Mouse (Mus musculus): Measurements from ENCODE around the gene Foxk1.

Gene Foxk1

GRCm38 (mm10) chr5:142386784-142387680 lies 14.3 kb upstream of the Foxk1 start:
- no peak for DNase-seq (ENCODE audit: extremely low read depth, low read depth)

- no peak for DNase-seq (ENCODE audit: extremely low read depth, low read depth)
Measured at GRCm38 (mm10) chr5:142387716-142388115, 13.6 kb upstream of the Foxk1 start.

GRCm38 (mm10) chr5:142391691-142392090 lies 9.6 kb upstream of the Foxk1 start:
- DNase-seq (ENCODE audit: extremely low read depth, low read depth), result no peak

GRCm38 (mm10) chr5:142394602-142395252 lies 6.6 kb upstream of the Foxk1 start:
- no peak for DNase-seq (ENCODE audit: extremely low read depth, low read depth)

GRCm38 (mm10) chr5:142395909-142396308 lies 5.4 kb upstream of the Foxk1 start:
- no peak for DNase-seq (ENCODE audit: extremely low read depth, low read depth)

- no peak for DNase-seq (ENCODE audit: extremely low read depth, low read depth)
Measured at GRCm38 (mm10) chr5:142400181-142400883, 965 bp upstream of the Foxk1 start.

- no peak for DNase-seq (ENCODE audit: extremely low read depth, low read depth)
Measured at GRCm38 (mm10) chr5:142401641-142402625, 636 bp downstream of the Foxk1 start.

DNA sequence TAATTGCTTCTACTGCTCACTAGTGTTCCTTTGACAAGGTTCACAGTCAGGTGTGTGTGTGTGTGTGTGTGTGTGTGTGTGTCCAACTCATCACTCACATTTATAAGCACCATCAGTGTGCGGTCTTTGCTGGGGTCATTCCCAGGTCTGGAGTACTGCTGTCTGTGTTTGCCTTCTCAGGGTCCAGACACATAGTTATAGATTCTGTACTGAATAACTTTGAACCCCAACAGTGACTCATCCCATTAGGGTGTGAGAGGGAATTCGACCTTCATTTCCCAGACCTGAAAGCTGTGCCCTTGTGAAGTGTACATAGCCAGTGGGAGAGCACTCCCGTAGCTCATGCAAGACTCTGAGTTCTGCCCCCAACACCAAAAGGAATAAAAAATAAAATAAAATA lies 2.4 kb downstream of the Foxk1 start:
- no peak for DNase-seq (ENCODE audit: extremely low read depth, low read depth)

DNA sequence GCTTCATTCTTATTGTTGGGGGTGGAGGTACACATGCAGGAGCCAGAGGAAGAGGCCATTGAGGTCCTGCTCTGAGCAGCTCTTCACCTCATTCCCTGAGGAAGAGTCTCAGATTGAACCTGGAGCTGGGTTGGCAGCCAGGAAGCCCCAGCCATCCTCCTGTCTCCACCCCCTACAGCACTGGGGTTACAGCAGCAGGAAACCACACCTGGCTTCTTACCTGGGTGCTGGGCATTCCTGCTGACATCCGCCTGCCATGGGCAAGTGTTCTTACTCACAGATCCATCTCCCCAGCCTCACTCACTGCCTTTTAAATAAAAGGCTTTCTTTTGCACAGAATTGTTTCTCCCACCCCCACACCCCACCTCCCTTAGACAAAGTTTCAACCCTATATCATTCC lies 3.0 kb downstream of the Foxk1 start:
- no peak for DNase-seq (ENCODE audit: extremely low read depth, low read depth)

GRCm38 (mm10) chr5:142405426-142405825 lies 4.1 kb downstream of the Foxk1 start:
- no peak for DNase-seq (ENCODE audit: extremely low read depth, low read depth)

- DNase-seq (ENCODE audit: extremely low read depth, low read depth), result no peak
Measured at GRCm38 (mm10) chr5:142406401-142406800, 5.1 kb downstream of the Foxk1 start.

- DNase-seq (ENCODE audit: extremely low read depth, low read depth), result no peak
Measured at GRCm38 (mm10) chr5:142406937-142407336, 5.6 kb downstream of the Foxk1 start.

DNA sequence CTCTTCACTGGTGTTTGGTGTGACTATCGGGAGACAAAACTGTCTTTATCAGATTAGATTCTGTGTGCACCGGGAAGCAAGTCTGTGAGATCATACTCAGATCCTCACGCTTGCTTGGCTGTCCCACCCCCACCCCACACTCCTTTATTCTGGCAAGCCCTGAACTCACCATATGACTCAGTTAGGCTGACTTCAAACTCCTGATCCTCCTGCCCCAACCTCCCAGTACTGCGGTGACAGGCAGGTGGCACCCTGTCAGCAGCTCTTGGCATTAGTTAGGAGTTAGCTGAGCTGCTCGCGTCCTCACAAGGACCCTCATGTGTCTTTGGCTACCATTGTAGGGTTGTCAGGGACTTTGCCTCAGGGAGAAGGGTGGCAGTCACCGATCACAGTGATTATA lies 6.1 kb downstream of the Foxk1 start:
- no peak for DNase-seq (ENCODE audit: extremely low read depth, low read depth)

DNA sequence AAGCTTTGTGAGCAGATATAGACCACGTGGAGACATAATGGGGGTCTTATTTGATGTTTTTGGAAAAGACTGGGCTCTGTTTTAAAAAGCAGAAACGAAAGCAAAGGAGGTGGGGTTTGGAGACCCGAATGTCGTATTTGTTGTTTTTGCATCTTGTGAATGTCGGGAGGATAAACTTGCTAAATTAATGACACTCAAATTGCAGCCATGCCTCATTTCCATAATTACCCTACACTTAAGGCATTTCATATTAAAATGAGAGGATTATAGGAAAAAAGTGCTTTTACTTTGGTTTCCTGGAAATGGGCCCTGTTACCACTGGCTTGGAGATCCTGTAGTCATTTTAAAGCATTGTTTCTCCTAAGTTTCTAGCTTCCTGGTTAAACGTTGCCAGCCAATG lies 7.9 kb downstream of the Foxk1 start:
- no peak for DNase-seq (ENCODE audit: extremely low read depth, low read depth)

DNA sequence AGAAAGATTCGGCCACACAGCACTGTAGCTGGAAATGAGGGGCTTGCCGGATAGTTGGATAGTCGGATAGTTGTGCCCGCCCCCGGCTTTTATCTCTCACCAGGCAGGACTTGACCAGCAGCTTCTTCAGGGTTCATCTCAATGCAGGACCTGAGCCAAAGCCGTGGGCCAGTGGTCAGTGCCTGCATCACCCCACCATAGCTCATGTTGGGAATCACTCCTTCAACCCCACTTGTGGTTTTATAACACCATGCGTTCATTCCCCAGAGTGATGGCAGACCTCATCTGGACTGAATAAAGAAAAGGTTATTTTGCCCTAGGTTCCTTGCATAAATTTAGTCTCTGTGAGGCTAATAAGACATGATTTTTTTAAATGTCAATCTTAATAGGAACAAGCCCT lies 9.1 kb downstream of the Foxk1 start:
- DNase-seq (ENCODE audit: extremely low read depth, low read depth), result no peak

DNA sequence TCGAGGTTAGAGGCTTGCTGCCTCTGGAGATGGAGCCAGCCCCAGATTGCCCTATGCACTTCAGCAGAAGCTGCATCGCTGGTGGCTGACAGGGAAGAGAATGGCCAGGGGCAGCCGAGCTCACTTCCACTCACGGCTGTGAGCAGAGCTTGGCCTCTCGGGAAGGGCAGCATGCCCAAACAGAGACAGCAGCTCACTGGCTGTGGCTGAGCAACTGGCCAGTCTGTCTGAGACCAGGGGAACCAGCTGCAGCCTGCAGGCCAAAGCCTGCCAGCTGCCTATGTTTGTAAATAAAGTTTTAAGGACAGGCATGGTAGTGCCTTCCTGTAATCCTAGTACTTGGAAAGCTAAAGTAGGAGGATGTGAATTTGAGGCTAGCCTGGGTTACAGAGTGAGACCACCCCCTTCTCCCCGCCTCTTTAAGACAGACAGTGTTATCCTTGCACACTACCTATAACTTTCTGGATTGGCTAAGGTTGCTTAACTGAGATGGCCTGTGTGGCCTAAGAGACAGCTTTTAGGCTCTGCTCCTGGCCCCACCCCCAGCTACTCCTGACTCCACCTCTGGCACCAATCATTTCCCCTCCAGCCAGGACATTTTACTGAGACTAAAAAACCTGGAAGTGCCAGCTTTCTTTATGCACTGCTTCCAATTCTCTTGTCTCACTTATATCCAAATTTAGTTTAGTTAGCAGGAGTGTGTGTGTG lies 11.5 kb downstream of the Foxk1 start:
- DNase-seq (ENCODE audit: extremely low read depth, low read depth), result no peak

GRCm38 (mm10) chr5:142413723-142414445 lies 12.6 kb downstream of the Foxk1 start:
- DNase-seq (ENCODE audit: extremely low read depth, low read depth), result no peak

DNA sequence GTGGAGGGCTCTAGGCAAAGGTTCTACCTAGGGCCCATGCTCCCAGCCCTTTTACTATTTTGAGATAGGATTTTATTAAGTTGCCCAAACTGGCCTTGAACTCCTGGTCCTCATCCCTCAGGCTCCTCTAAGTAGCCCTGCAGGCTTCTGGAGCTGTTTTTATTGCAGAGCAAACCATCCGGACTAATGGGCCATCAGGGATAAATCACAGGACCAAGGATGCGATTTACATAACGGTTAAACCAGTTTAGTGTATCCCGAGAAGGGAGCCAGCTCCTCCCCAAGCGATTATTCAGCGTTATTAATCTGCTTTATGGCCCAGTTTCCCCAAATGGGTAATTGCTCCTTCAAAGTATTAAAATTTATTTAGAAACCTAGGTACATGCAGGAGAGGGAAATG lies 14.1 kb downstream of the Foxk1 start:
- DNase-seq (ENCODE audit: extremely low read depth, low read depth), result no peak

DNA sequence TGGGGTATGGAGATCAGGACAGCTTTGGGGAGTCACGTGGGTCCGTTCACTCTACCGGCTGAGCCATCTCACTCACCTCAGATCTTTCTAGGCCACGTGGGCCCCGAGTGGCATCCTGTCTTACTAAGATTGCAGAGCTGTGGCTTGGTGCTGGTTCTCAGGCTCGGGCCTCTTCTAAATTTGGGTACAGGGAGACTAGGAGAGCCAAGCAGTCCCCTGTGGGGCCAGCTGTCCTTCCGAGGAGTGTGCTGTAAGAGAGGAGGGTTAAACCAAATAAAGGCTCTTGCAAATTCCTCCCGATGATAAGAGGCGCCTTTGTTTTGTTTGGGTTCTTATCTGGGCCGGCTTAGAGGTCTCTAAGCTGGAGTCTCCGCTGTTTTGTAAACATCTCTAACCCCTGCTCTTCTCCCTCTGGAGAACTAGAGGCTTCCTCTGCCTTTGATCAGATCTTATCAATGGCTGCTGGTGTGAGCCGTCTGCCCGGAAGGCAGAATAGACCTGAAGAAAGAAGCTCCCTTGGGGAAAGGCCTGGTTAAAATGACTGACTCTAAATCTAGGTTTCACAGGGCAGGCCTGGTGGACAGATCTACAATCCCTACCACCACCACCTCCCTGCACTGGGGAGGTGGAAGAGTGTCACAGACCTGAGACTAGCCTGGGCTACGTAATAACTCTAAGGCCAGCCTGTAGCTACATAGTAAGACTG lies 14.9 kb downstream of the Foxk1 start:
- peak; percentile 2 for DNase-seq (ENCODE audit: extremely low read depth, low read depth)
